Mouse (Mus musculus) testis, adult 2 months (tissue): ENCODE measurements around the gene Smarcc2. TPM values are rescaled to one million over a fixed set of nuclear protein-coding genes. Genes with fewer than 3 reads are reported as not detected.

Experiments
- H3K27ac ChIP-seq: fragments of 200-500 bp; 2 replicates; pipeline ENCODE4 v1.5.1; 2012; ENCODE audit warnings: low read depth, low read length; ENCODE audit not compliant: control insufficient read depth, insufficient read depth
- H3K27me3 ChIP-seq: fragments of 200-500 bp; 2 replicates; pipeline ENCODE4 v1.6.1; 2012; ENCODE audit warnings: mild to moderate bottlenecking, low read length, moderate library complexity; ENCODE audit not compliant: control insufficient read depth, insufficient read depth
- H3K36me3 ChIP-seq: fragments of 200-500 bp; 2 replicates; pipeline ENCODE4 v1.6.1; 2012; ENCODE audit warnings: mild to moderate bottlenecking, low read length; ENCODE audit not compliant: control insufficient read depth, insufficient read depth
- H3K4me1 ChIP-seq: fragments of 200-500 bp; 2 replicates; pipeline ENCODE4 v1.6.1; 2012; ENCODE audit warnings: low read length; ENCODE audit not compliant: control insufficient read depth, insufficient read depth
- H3K4me3 ChIP-seq: fragments of 200-500 bp; 2 replicates; pipeline ENCODE4 v1.5.1; 2012; ENCODE audit warnings: low read depth, mild to moderate bottlenecking, low read length, moderate library complexity, mixed read lengths; ENCODE audit not compliant: control insufficient read depth
- CTCF ChIP-seq: fragments of 200-500 bp; IDR thresholded peaks from 2 replicates; pipeline ENCODE4 v1.5.1; 2012; ENCODE audit warnings: low read depth, mild to moderate bottlenecking, inconsistent platforms, low read length, moderate library complexity; ENCODE audit not compliant: control insufficient read depth, insufficient read depth, insufficient replicate concordance
- POLR2A ChIP-seq: fragments of 200-500 bp; IDR thresholded peaks from 2 replicates; pipeline ENCODE4 v1.6.1; 2012; ENCODE audit warnings: low read depth, mild to moderate bottlenecking, inconsistent platforms, low read length, moderate library complexity; ENCODE audit not compliant: control insufficient read depth
- polyA plus RNA-seq: library from polyadenylated mRNA; depleted of rRNA; stranded (reverse); fragments of >200 nt; gene quantifications from 2 replicates; pipeline ENCODE4 v1.2.3, GENCODE M21; 2012

Smarcc2 gene
- polyA plus RNA-seq, 1 experiment: 138 TPM

GRCm38 (mm10) chr10:128414848-128415247 lies 44.2 kb upstream of the Smarcc2 start:
- Histone ChIP-seq H3K4me1 (peaks cover 12% of the 10 kb centered on the region), H3K36me3 (peaks cover 7% of the 10 kb centered on the region), H3K27ac (peak overlapping the region; percentile 66), H3K27me3 (no peaks in the 10 kb centered on the region), H3K4me3 (peak overlapping the region; percentile 86)
- peak; percentile 72; the same call in 1 of the 2 replicates for TF ChIP-seq POLR2A
- no peak for TF ChIP-seq CTCF

DNA sequence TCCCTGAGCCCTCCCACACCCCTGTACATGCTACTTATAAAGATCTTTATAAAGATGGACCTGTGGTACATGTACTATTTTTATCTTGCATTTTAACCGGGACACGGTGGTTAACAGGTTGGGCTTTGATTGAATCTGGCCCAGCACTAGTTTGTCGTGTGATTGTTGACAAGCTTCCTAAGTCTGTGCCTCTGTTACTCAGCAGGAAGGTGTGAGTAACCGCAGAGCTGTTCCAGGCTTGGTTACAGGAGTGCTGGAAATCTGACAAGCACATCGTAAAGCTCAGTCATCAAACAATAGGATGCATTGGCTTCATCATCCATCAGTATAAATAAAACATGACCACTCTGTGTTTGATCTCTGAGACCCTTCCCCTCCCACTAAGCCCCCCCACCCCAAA lies 36.6 kb upstream of the Smarcc2 start:
- TF ChIP-seq CTCF (no peak), POLR2A (no peak)
- Histone ChIP-seq H3K27me3 (no peaks in the 10 kb centered on the region), H3K4me3 (no peak overlapping the region), H3K27ac (no peak overlapping the region), H3K4me1 (no peaks in the 10 kb centered on the region), H3K36me3 (no peaks in the 10 kb centered on the region)

DNA sequence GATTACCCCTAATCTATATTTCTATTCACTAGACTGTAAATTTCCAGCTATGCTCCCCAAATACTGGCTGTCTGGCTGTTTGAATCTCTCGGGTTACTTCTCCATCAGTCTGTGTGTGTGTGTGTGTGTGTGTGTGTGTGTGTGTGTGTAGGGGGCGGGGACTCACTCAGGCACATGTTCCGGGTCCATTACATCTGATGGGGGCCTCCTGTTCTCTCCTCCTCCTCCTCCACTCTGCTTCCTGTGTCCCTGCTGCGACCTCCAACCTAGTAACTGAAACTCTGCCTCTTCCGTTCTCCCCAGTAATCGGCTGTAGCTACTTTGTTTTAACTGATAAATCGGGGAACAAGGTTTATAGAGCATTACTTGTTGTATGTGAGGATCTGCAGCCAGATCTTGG lies 34.4 kb upstream of the Smarcc2 start:
- TF ChIP-seq POLR2A (no peak), CTCF (no peak)
- no peak overlapping the region for H3K27ac ChIP-seq
- no peaks in the 10 kb centered on the region for H3K27me3 ChIP-seq
- no peaks in the 10 kb centered on the region for H3K36me3 ChIP-seq
- no peak overlapping the region for H3K4me3 ChIP-seq
- no peaks in the 10 kb centered on the region for H3K4me1 ChIP-seq

- Histone ChIP-seq H3K27me3 (no peaks in the 10 kb centered on the region), H3K4me1 (no peaks in the 10 kb centered on the region), H3K36me3 (no peaks in the 10 kb centered on the region), H3K4me3 (no peak overlapping the region), H3K27ac (no peak overlapping the region)
- no peak for TF ChIP-seq CTCF
- TF ChIP-seq POLR2A: no peak
These were observed 33.8 kb upstream of the Smarcc2 start for GRCm38 (mm10) chr10:128425260-128425659.

- TF ChIP-seq POLR2A (no peak), CTCF (no peak)
- Histone ChIP-seq H3K36me3 (no peaks in the 10 kb centered on the region), H3K4me3 (no peak overlapping the region), H3K4me1 (no peaks in the 10 kb centered on the region), H3K27ac (no peak overlapping the region), H3K27me3 (no peaks in the 10 kb centered on the region)
These were observed 30.0 kb upstream of the Smarcc2 start for GRCm38 (mm10) chr10:128429052-128429451.

GRCm38 (mm10) chr10:128429454-128429853 lies 29.6 kb upstream of the Smarcc2 start:
- Histone ChIP-seq H3K27ac (no peak overlapping the region), H3K36me3 (no peaks in the 10 kb centered on the region), H3K4me1 (no peaks in the 10 kb centered on the region), H3K4me3 (no peak overlapping the region), H3K27me3 (no peaks in the 10 kb centered on the region)
- TF ChIP-seq POLR2A: no peak
- TF ChIP-seq CTCF: no peak

GRCm38 (mm10) chr10:128433417-128433816 lies 25.6 kb upstream of the Smarcc2 start:
- Histone ChIP-seq H3K27ac (no peak overlapping the region), H3K27me3 (no peaks in the 10 kb centered on the region), H3K4me3 (no peak overlapping the region), H3K36me3 (peaks cover 1% of the 10 kb centered on the region; the same call in 1 of the 2 replicates), H3K4me1 (no peaks in the 10 kb centered on the region)
- TF ChIP-seq POLR2A (no peak), CTCF (no peak)

DNA sequence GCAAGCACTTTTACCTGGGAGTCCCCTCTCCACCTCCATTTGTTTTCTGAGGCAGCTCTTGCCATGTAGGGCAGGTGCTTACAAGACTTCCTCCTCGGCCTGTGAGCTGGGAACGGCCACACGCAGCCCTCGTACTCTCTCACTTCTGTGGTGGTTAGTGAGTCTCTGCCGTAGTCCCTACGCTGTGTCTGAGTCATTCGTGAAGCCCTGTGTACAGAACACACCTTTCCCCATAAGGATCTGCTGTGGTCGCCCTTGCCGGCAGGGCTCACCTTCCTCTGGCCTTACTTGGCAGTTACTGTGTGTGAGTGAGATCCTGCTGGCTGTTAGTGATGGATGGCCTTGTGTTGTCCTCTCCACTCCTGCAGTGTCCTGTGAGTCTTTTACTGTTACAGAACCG lies 24.4 kb upstream of the Smarcc2 start:
- TF ChIP-seq CTCF (no peak), POLR2A (no peak)
- Histone ChIP-seq H3K36me3 (peaks cover 1% of the 10 kb centered on the region; the same call in 1 of the 2 replicates), H3K27me3 (no peaks in the 10 kb centered on the region), H3K4me1 (no peaks in the 10 kb centered on the region), H3K4me3 (no peak overlapping the region), H3K27ac (no peak overlapping the region)
